Mouse (Mus musculus) ES-E14 (cell line): ENCODE measurements around the gene Synrg.

Experiments
- HCFC1 ChIP-seq: IDR thresholded peaks from 2 replicates; pipeline ENCODE4 v1.6.1; 2012; ENCODE audit warnings: low read length, inconsistent platforms, borderline replicate concordance; ENCODE audit not compliant: insufficient read depth
- MAFK ChIP-seq: IDR thresholded peaks from 2 replicates; pipeline ENCODE4 v1.6.1; 2014; ENCODE audit warnings: mild to moderate bottlenecking, low read depth, low read length, inconsistent platforms; ENCODE audit not compliant: insufficient read depth
- ZC3H11A ChIP-seq: IDR thresholded peaks from 2 replicates; pipeline ENCODE4 v1.6.1; 2012; ENCODE audit warnings: low read depth, mild to moderate bottlenecking, inconsistent platforms, low read length, borderline replicate concordance

GRCm38 (mm10) chr11:84028271-84029028 is 64.2 kb downstream of the Synrg start:
- no peak for TF ChIP-seq HCFC1
- TF ChIP-seq ZC3H11A: no peak
- no peak for TF ChIP-seq MAFK
